Mouse (Mus musculus) limb, embryonic 10.5 days (tissue): ENCODE results near the gene 4933434E20Rik. TPM values are rescaled to one million over a fixed set of nuclear protein-coding genes. Genes with fewer than 3 reads are reported as not detected.
A peak's percentile ranks its signal among the peaks of the same experiment; 100 is the strongest.

Experiments
- DNase-seq: peaks from one replicate; pipeline ENCODE4 v3.0.0-alpha.2; 2017; ENCODE audit warnings: low spot score
- H3K27ac ChIP-seq: fragments of 300-500 bp; sonication (generic); 2 replicates; pipeline ENCODE4 v1.5.1; 2016; ENCODE audit warnings: mild to moderate bottlenecking
- H3K27me3 ChIP-seq: fragments of 300-500 bp; sonication (generic); 2 replicates; pipeline ENCODE4 v1.6.1; 2016; ENCODE audit warnings: low read depth, mild to moderate bottlenecking; ENCODE audit not compliant: poor library complexity, severe bottlenecking
- H3K36me3 ChIP-seq: fragments of 300-500 bp; sonication (generic); 2 replicates; pipeline ENCODE4 v1.6.1; 2016; ENCODE audit warnings: mild to moderate bottlenecking, moderate library complexity
- H3K4me1 ChIP-seq: fragments of 300-500 bp; sonication (generic); 2 replicates; pipeline ENCODE4 v1.6.1; 2016
- H3K4me3 ChIP-seq: fragments of 300-500 bp; sonication (generic); 2 replicates; pipeline ENCODE4 v1.5.1; 2016; ENCODE audit warnings: mild to moderate bottlenecking, moderate library complexity
- H3K9me3 ChIP-seq: fragments of 300-500 bp; sonication (generic); replicated peaks from 2 replicates; pipeline ENCODE4 v1.6.1; 2016; ENCODE audit warnings: mild to moderate bottlenecking
- WGBS: fragments of 180-500 bp; shearing (Covaris S2); methylation state at CpG from one replicate; pipeline ENCODE4 v1.1.7; 2016; 5-methylcytosine and 5-hydroxymethylcytosine counted together
- polyA plus RNA-seq: library from polyadenylated mRNA; unstranded; fragments of >200 nt; fragmentation: Nextera tagmentation; extraction: Ambion mirVana; gene quantifications from 2 replicates; pipeline ENCODE4 v1.2.1, GENCODE M21; 2016

4933434E20Rik gene
- polyA plus RNA-seq = 171 and 183 TPM in 2 replicates

DNA sequence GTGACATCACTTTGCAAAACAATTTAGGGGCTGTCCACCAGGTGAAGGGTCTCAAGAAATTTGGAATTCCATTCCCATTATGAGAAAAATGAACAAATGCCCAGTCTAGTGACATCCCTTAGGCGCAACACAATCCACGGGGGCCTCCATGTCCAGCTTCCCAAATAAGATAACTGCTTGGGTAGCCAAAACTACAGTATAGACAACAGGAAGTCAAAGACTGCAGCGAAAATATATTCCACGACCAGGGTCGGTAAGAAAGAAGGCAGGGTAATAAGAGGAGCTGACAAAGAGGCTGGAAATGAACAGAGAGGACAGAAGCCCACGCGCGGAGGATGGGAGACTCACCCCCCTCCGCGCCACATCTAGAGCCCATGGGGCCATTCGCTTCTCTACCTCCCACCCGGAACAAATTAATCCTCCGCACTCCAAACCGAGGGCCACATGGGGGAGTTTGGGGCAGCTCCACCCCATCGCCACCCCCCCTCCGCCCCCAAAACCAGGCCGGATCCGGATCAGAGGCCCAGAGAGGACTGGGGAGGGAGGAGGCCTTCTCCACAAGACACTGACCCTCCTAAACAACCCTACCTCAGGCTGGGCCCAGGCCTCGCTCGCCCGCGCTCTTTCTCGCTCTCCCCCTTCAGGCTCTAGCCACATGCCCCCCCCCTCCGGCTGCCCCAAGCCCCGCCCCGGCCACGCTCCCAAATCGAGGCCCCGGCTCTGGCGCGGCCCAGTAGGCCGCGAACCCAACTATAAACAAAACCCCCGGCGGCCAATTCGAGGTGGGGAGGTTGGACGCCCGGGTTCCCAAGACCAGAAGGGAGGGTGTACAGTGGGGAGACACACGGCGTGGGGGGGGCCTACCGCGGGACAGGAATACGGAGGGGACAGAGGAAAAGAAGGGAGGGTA lies at the start of gene 4933434E20Rik:
4933434E20Rik (plus strand) TSS at position 196 of the 910 bp plus-strand sequence.
- no peaks in the 10 kb centered on the region for H3K9me3 ChIP-seq
- H3K36me3 ChIP-seq = peaks cover 53% of the 10 kb centered on the region
- H3K4me1 ChIP-seq = peaks cover 21% of the 10 kb centered on the region
- WGBS = under 1% methylated on average over 43 of the region's 43 CpGs
- peak; percentile 81 for DNase-seq
- H3K27ac ChIP-seq = peak within 1 kb of the TSS; percentile 98
- peak within 1 kb of the TSS; percentile 94 for H3K4me3 ChIP-seq
- H3K27me3 ChIP-seq = no peaks in the 10 kb centered on the region

DNA sequence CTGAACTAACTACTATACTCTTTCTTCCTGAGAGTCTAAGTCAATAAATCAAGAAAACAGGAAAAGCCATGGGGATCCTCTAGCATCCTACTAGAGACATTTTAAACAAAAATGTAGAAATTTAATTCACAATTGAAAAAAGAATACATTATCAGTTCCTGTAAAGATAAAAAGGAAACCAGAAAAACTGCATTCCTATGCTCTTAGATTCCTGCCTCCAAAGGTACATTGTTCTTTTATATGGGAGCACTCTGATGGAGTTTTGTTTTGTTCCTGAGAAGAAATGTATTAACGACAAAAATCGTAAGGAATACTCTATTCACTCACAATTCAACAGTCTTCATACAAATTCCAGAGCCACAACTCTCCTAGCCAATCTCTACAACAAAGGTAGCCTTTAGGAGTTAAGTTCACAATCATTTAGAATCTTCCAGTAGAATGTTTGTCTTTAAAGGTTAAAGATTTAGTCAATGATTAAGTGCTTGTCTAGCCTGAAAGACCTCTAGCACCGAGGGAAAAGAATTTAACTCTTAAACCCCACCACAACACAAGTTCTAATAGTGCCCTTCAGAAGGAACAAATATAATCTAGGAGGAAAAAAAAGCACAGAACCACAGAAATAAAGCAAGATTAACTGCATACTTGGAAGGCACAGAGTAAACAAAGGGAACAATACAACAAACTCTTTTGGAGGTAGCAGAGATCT lies 47.2 kb upstream of the 4933434E20Rik start:
- Histone ChIP-seq H3K9me3 (no peaks in the 10 kb centered on the region), H3K27me3 (no peaks in the 10 kb centered on the region), H3K4me3 (no peak overlapping the region), H3K36me3 (peaks cover 93% of the 10 kb centered on the region), H3K27ac (peak overlapping the region; percentile 50; the same call in 1 of the 2 replicates), H3K4me1 (peaks cover 24% of the 10 kb centered on the region)
- WGBS = 68% methylated on average over 3 of the region's 3 CpGs
- DNase-seq = no peak

DNA sequence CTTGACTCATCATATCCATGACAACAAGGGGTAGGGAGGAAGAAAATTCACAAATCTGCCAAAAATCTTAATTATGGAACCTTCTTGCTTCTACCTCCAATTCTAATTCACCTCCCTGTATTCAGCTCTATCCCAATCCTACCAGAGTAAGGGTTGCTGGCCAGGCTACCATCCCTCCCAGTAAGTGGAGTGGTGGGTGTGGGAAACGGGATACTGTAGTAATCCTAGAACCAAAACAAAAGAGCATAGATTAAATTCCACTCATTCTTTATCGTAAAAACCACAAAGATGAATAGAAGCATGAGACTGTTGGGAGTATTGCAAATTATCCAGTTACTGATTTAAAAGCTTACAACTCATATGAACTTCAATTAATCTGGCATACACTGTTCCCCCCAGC lies 41.1 kb upstream of the 4933434E20Rik start:
- no peaks in the 10 kb centered on the region for H3K27me3 ChIP-seq
- no peak overlapping the region for H3K27ac ChIP-seq
- H3K4me1 ChIP-seq = 0 out of 2 replicates have a peak, but pooled peaks cover 3% of the 10 kb centered on the region
- H3K36me3 ChIP-seq = peaks cover 100% of the 10 kb centered on the region
- no peak for DNase-seq
- no peaks in the 10 kb centered on the region for H3K9me3 ChIP-seq
- WGBS = 90% methylated on average over 2 of the region's 2 CpGs
- H3K4me3 ChIP-seq = no peak overlapping the region

DNA sequence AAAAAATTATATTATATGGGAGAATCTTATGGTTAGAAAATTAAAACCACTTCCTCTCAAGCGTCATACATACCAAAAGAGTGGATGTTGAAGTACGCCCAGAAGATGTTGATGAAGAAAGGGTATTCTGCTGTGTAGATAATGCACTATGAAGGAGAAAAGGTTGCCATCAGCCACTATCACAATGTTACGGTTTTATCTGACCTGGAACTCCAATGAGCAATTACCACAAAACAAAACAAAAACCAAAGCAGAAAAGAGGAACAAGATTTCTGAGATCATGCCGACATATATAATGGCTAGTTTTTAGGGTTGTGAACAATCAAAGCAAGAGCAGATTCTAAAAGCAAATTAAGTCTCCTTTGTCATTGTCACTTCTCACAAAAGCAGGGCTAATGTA lies 34.8 kb upstream of the 4933434E20Rik start:
- DNase-seq = no peak
- Histone ChIP-seq H3K36me3 (peaks cover 100% of the 10 kb centered on the region), H3K27ac (no peak overlapping the region), H3K4me1 (no peaks in the 10 kb centered on the region), H3K9me3 (no peaks in the 10 kb centered on the region), H3K4me3 (no peak overlapping the region), H3K27me3 (no peaks in the 10 kb centered on the region)
- WGBS = 92% methylated on average over 4 of the region's 4 CpGs

DNA sequence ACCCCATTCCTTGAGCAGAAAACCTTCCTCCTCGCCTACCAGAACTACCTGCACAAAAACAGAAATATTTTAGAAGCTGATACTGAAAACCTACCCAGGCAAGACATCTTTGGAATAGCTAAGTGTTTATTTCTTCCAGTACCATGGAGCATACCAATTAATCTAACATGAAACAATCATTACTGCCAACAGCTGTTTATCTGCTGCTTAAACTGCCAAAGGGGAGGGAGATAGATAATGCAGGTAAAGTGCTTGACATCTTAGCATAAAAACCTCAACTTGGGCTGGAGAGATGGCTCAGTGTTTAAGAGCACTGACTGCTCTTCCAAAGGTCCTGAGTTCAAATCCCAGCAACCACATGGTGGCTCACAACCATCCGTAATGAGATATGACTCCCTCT lies 16.8 kb upstream of the 4933434E20Rik start:
- H3K4me1 ChIP-seq = no peaks in the 10 kb centered on the region
- no peaks in the 10 kb centered on the region for H3K27me3 ChIP-seq
- H3K27ac ChIP-seq = no peak overlapping the region
- 93% methylated on average over 2 of the region's 2 CpGs for WGBS
- peaks cover 99% of the 10 kb centered on the region for H3K36me3 ChIP-seq
- no peaks in the 10 kb centered on the region for H3K9me3 ChIP-seq
- H3K4me3 ChIP-seq = no peak overlapping the region
- DNase-seq = no peak

DNA sequence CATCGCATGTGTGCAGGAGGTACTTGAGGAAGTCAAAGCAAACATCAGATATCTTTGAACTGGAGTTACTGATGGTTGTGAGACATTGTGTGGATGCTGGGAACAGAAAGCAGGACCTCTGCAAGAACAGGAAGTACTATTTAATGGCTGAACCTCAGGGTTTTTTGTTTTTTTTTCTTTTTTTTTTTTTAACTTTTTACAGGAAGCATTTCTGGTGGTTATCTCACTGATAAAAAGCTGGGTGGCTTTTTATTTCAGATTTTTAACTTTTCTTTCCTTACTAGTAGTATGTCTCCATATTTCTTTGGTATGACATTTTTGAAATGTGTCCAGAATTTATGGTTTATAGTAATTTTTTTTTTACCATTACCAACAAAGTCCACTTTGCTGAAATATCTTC lies 15.2 kb upstream of the 4933434E20Rik start:
- no peaks in the 10 kb centered on the region for H3K9me3 ChIP-seq
- H3K27me3 ChIP-seq = no peaks in the 10 kb centered on the region
- H3K4me1 ChIP-seq = no peaks in the 10 kb centered on the region
- H3K36me3 ChIP-seq = peaks cover 99% of the 10 kb centered on the region
- H3K27ac ChIP-seq = no peak overlapping the region
- no peak overlapping the region for H3K4me3 ChIP-seq
- 98% methylated on average over 1 of the region's 1 CpGs for WGBS
- DNase-seq = no peak

DNA sequence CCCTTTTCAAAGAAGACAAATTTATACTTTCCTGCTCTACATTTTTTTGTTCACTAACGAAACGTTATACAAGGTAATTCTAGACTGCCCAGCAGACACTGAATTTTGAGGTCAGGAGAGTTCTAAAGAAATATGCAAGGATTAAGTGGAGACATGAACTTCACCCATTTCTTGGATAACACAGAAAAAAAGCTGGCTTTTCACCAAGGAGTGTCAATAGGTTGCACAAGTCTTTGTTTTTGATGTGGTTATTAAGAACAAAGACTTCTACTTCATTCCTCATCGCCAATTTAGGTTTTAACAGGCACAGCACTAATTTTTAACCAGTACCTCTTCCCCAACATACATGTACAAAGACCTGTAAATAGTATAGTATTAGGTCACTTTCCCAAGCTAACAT lies 1.7 kb upstream of the 4933434E20Rik start:
- DNase-seq = no peak
- Histone ChIP-seq H3K36me3 (peaks cover 52% of the 10 kb centered on the region), H3K4me1 (peaks cover 21% of the 10 kb centered on the region), H3K27ac (no peak overlapping the region), H3K4me3 (no peak overlapping the region), H3K27me3 (no peaks in the 10 kb centered on the region), H3K9me3 (no peaks in the 10 kb centered on the region)
- WGBS = 82% methylated on average over 3 of the region's 3 CpGs

DNA sequence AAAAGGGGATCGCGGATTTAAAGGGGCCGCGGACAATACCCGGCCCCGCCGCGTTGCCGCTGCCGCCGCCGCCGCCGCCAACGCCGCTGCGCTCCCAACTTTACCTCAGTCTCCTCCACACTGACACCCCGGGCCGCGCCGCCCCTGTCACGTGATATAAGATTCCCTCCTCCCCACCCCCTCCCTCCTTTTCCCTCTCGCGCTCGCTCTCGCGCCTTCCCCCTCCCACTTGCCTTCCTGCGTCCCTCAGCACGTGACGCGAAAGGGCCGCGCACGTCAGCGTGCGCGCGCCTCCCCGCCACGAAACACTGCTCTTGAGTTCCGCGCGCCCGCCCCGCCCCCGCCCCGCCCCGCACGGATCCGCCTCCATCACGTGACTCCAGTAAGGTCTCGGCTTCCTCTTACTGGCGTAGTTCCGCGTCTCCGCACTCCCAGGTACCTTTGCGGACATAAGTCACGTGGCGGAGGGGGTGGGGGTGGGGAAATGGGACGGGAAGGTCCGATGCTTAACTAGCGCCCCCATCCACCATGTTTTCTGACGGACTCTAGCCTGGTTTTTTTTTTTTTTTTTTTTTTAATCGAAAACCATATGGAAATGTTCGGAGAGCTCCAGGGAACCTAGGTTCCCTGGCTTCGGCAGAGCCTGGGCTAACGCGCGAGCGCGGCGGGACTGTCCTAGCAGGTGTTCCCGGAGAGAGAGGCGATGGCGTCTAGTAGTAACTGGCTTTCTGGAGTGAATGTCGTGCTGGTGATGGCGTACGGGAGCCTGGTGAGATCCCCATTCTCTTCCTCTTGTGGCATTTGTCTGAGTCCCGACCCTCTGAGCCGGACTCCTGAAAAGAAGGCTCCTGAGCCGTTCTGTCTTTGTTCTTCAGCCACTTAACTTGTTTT lies 1.2 kb downstream of the 4933434E20Rik start, which contains the start of gene Ubap2l:
Ubap2l (minus strand) TSS at position 278 of the 891 bp plus-strand sequence.
- Histone ChIP-seq H3K27me3 (no peaks in the 10 kb centered on the region), H3K9me3 (no peaks in the 10 kb centered on the region), H3K4me3 (peak within 1 kb of the TSS; percentile 94), H3K27ac (peak within 1 kb of the TSS; percentile 98), H3K36me3 (peaks cover 53% of the 10 kb centered on the region), H3K4me1 (peaks cover 21% of the 10 kb centered on the region)
- under 1% methylated on average over 81 of the region's 81 CpGs for whole genome bisulfite sequencing
- DNase-seq = peak; percentile 100

DNA sequence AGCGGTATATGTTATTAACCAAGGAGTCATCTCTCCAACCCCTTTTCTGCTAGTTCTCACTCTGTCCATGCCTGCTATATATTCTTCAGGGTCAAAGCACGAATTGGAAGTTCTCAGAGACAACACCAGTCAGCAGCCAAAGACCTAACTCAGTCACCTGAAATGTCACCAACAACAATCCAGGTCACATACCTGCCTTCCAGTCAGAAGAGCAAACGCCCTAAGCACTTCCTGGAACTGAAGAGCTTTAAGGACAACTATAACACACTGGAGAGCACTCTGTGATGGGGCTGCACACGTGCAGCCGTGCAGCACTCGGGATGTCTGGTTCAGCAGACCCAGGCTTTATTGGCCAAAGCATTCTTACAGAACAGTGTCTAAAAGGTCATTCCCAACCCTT lies 10.1 kb downstream of the 4933434E20Rik start:
- Histone ChIP-seq H3K9me3 (no peaks in the 10 kb centered on the region), H3K27me3 (no peaks in the 10 kb centered on the region), H3K27ac (no peak overlapping the region), H3K4me3 (no peak overlapping the region), H3K36me3 (peaks cover 95% of the 10 kb centered on the region), H3K4me1 (no peaks in the 10 kb centered on the region)
- WGBS = 94% methylated on average over 6 of the region's 6 CpGs
- no peak for DNase-seq

DNA sequence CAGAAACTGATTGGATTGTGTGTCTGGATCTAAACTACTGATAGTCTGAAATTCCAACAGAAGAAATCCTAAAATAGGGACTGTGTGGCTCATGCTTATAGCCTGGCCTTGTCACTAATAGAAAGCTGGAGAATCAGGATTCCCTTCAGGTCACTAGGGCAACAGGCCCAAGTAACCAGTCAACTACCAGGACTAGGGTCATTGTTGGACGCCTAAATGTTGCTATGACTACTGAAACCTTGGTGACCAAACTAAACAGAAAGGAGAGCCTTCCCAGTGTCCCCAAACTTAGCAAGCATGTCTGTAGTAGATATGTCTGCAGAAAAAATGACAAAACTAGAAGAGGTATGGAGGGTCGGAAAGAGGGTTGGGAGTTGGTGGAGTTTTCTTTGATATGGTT lies 11.1 kb downstream of the 4933434E20Rik start:
- H3K9me3 ChIP-seq = no peaks in the 10 kb centered on the region
- 82% methylated on average over 2 of the region's 2 CpGs for WGBS
- H3K27me3 ChIP-seq = no peaks in the 10 kb centered on the region
- H3K27ac ChIP-seq = no peak overlapping the region
- no peak overlapping the region for H3K4me3 ChIP-seq
- no peak for DNase-seq
- peaks cover 90% of the 10 kb centered on the region for H3K36me3 ChIP-seq
- H3K4me1 ChIP-seq = no peaks in the 10 kb centered on the region

DNA sequence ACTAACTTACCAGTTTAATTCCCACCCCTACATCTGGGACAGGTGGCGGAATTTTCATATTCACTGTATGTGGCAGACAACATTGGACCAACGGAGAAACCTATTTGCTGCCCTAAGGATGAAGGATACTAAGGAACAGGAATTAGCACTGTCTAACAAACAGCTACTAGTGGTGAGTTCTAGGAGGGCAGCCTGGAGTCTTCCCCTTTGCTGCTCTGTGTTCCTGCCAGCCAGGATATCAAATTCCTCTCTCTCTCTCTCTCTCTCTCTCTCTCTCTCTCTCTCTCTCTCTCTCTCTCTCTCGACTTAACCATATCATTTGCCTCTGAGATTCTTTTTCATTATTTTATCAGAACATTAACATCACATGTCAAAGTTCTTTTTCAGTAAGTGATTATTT lies 12.9 kb downstream of the 4933434E20Rik start:
- H3K27ac ChIP-seq = no peak overlapping the region
- H3K9me3 ChIP-seq = no peaks in the 10 kb centered on the region
- H3K36me3 ChIP-seq = peaks cover 74% of the 10 kb centered on the region
- H3K4me1 ChIP-seq = no peaks in the 10 kb centered on the region
- WGBS = 79% methylated on average over 3 of the region's 3 CpGs
- H3K27me3 ChIP-seq = no peaks in the 10 kb centered on the region
- no peak for DNase-seq
- H3K4me3 ChIP-seq = no peak overlapping the region

DNA sequence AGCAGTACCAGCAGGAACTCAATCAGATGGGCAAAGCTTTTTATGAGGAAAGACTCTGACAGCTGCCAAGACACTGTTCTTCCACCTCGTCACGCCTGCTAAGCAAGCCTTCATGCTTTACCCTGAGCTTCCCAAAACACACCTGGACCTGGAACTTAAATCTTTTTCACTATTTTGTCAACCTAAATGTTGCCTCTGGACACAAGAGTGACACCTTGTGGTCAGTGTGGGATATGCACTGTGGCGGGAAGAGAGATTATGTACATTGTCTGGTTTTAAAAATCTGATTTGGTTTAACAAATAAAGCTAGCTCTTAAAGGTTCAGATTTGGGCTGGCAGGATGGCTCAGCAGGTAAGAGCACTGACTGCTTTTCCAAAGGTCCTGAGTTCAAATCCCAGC lies 14.1 kb downstream of the 4933434E20Rik start:
- H3K4me1 ChIP-seq = no peaks in the 10 kb centered on the region
- no peak overlapping the region for H3K27ac ChIP-seq
- peak; percentile 64 for DNase-seq
- no peak overlapping the region for H3K4me3 ChIP-seq
- no peaks in the 10 kb centered on the region for H3K9me3 ChIP-seq
- H3K36me3 ChIP-seq = peaks cover 64% of the 10 kb centered on the region
- 62% methylated on average over 3 of the region's 3 CpGs for WGBS
- H3K27me3 ChIP-seq = no peaks in the 10 kb centered on the region
